Mouse (Mus musculus): ENCODE measurements around the gene Ctsl. TPM values are rescaled to one million over a fixed set of nuclear protein-coding genes. Genes with fewer than 3 reads are reported as not detected.
A peak's percentile ranks its signal among the peaks of the same experiment; 100 is the strongest.

Ctsl gene
- polyA plus RNA-seq, 1 experiment from 2014 or later = 169 TPM

DNA sequence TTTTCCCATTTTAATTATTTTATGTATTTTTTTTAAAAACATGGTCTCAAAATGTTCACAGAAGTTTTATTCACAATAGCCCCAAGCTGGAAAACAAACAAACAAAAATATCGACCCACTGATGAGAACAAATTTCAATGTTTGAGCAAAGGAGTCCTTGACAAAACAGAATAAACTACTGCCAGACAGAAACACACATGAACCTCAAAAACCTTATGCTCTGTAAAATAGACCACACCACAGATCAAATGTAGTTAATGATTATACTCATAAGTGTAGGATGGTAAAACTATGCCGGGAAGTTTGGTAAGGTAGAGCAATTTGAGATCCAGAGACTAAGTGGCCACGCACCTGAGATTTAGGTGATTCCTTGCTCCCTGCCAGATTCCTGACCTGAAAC is 37.6 kb downstream of the Ctsl start:
- Histone ChIP-seq H3K4me1 (replicated peaks) (no peaks in the 10 kb centered on the region), H3K36me3 (no peaks in the 10 kb centered on the region), H3K9ac (no peak overlapping the region), H3K27me3 (no peaks in the 10 kb centered on the region), H3K4me3 (no peak overlapping the region), H3K27ac (replicated peaks) (no peak overlapping the region), H3K4me2 (no peak overlapping the region), H3K9me3 (no peaks in the 10 kb centered on the region)
- 91% methylated on average over 3 of the region's 3 CpGs for WGBS
- ATAC-seq (ENCODE audit: low read depth) = no peak

GRCm38 (mm10) chr13:64332321-64332720 is 38.4 kb downstream of the Ctsl start:
- H3K4me1 ChIP-seq (replicated peaks) = no peaks in the 10 kb centered on the region
- H3K4me3 ChIP-seq = no peak overlapping the region
- no peak overlapping the region for H3K9ac ChIP-seq
- H3K9me3 ChIP-seq = no peaks in the 10 kb centered on the region
- no peak for ATAC-seq (ENCODE audit: low read depth)
- WGBS = 83% methylated on average over 6 of the region's 6 CpGs
- no peak overlapping the region for H3K27ac ChIP-seq (replicated peaks)
- H3K4me2 ChIP-seq = no peak overlapping the region
- H3K36me3 ChIP-seq = no peaks in the 10 kb centered on the region
- H3K27me3 ChIP-seq = no peaks in the 10 kb centered on the region

GRCm38 (mm10) chr13:64322561-64323281 is 48.0 kb downstream of the Ctsl start:
- Histone ChIP-seq H3K27me3 (no peaks in the 10 kb centered on the region), H3K4me1 (replicated peaks) (no peaks in the 10 kb centered on the region), H3K9ac (no peak overlapping the region), H3K27ac (replicated peaks) (no peak overlapping the region), H3K4me2 (no peak overlapping the region), H3K36me3 (no peaks in the 10 kb centered on the region), H3K9me3 (no peaks in the 10 kb centered on the region), H3K4me3 (no peak overlapping the region)
- 84% methylated on average over 8 of the region's 8 CpGs for WGBS
- ATAC-seq (ENCODE audit: low read depth) = no peak

DNA sequence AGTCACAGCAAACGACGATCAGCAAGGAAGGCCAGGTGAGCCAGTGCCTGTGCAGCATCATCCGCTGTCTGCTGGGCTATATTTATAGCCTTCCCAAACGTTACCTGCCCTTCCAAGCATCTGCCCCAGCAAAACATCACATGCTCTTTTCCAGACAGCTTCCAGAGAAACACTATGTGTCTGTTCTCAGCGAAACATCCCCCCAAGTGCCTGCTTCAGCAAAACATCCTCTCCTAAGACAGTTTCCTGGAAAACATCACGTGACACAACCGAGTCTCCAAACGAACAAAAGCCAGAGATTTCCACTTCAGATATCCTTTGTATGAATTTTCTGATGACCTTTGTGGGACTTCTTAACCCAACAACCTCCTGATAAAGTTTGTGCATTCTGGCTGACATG is 50.4 kb downstream of the Ctsl start:
- no peaks in the 10 kb centered on the region for H3K4me1 ChIP-seq (replicated peaks)
- H3K27me3 ChIP-seq = no peaks in the 10 kb centered on the region
- no peak overlapping the region for H3K9ac ChIP-seq
- WGBS = 87% methylated on average over 8 of the region's 8 CpGs
- H3K9me3 ChIP-seq = no peaks in the 10 kb centered on the region
- no peak overlapping the region for H3K4me2 ChIP-seq
- H3K36me3 ChIP-seq = no peaks in the 10 kb centered on the region
- no peak for ATAC-seq (ENCODE audit: low read depth)
- no peak overlapping the region for H3K4me3 ChIP-seq
- H3K27ac ChIP-seq (replicated peaks) = no peak overlapping the region

DNA sequence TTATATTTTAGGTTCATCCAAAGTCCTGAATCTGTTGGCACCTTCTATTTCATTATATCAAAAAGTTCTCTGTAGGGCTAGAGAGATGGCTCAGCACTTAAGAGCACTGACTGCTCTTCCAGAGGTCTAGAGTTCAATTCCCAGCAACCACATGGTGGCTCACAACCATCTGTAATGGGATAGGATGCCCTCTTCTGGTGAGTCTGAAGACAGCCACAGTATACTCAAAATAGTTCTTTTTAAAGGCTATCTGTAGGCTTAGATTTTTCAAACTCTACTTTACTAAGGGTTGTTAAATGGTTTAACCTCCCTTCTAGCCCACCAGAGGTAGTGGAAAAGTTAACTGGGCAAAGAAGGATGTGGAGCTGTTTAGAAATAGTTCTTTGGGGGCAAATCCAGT is 50.9 kb downstream of the Ctsl start:
- H3K4me2 ChIP-seq = no peak overlapping the region
- H3K4me1 ChIP-seq (replicated peaks) = no peaks in the 10 kb centered on the region
- H3K27me3 ChIP-seq = no peaks in the 10 kb centered on the region
- H3K27ac ChIP-seq (replicated peaks) = no peak overlapping the region
- no peak for ATAC-seq (ENCODE audit: low read depth)
- no peaks in the 10 kb centered on the region for H3K36me3 ChIP-seq
- H3K9me3 ChIP-seq = no peaks in the 10 kb centered on the region
- no peak overlapping the region for H3K4me3 ChIP-seq
- no peak overlapping the region for H3K9ac ChIP-seq

GRCm38 (mm10) chr13:64318355-64318754 is 52.3 kb downstream of the Ctsl start:
- 76% methylated on average over 2 of the region's 2 CpGs for WGBS

DNA sequence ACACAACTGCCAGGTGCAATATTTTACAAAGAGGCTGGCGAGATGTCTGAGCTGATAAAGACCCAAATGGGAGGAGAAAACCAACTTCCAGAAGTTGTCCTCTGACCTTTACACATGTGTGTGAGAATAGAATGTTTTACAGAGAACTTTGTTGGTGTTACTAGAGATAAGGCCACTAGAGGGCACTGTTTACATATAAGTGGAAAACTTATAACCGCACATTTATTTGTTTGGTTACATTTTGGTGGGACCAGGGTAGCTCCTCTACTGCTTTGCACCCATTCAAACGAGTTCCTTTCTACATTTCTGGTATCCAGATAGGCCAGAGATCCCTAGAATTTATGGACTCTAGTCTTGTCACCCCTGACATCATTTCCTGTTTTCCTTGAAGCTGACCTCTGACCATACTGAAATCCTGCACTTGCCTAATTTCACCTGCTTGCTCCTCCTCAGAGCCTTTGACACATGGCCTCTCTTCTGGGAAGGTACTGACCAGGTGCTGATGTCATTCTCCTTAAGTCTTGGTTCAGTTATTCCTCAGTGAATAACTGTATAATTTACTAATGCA is 55.1 kb downstream of the Ctsl start:
- Histone ChIP-seq H3K27ac (replicated peaks) (no peak overlapping the region), H3K4me3 (no peak overlapping the region), H3K27me3 (no peaks in the 10 kb centered on the region), H3K4me2 (no peak overlapping the region), H3K36me3 (no peaks in the 10 kb centered on the region), H3K9me3 (no peaks in the 10 kb centered on the region), H3K4me1 (replicated peaks) (peaks cover 11% of the 10 kb centered on the region), H3K9ac (no peak overlapping the region)
- WGBS = 0% methylated on average over 3 of the region's 3 CpGs
- no peak for ATAC-seq (ENCODE audit: low read depth)

More at GRCm38 (mm10) chr13:64318355-64318754, 52.3 kb downstream of the Ctsl start:
- H3K9ac ChIP-seq = no peak overlapping the region
- no peaks in the 10 kb centered on the region for H3K4me1 ChIP-seq (replicated peaks)
- no peak overlapping the region for H3K27ac ChIP-seq (replicated peaks)
- no peaks in the 10 kb centered on the region for H3K9me3 ChIP-seq
- H3K4me2 ChIP-seq = no peak overlapping the region
- H3K36me3 ChIP-seq = no peaks in the 10 kb centered on the region
- ATAC-seq (ENCODE audit: low read depth) = no peak
- H3K27me3 ChIP-seq = no peaks in the 10 kb centered on the region
- H3K4me3 ChIP-seq = no peak overlapping the region

GRCm38 (mm10) chr13:64314041-64314440 is 56.6 kb downstream of the Ctsl start:
- Histone ChIP-seq H3K36me3 (no peaks in the 10 kb centered on the region), H3K27me3 (no peaks in the 10 kb centered on the region), H3K9me3 (no peaks in the 10 kb centered on the region), H3K9ac (no peak overlapping the region), H3K4me3 (no peak overlapping the region), H3K4me2 (no peak overlapping the region), H3K27ac (replicated peaks) (no peak overlapping the region), H3K4me1 (replicated peaks) (peaks cover 11% of the 10 kb centered on the region)
- ATAC-seq (ENCODE audit: low read depth) = no peak
- 71% methylated on average over 3 of the region's 3 CpGs for WGBS

GRCm38 (mm10) chr13:64312916-64313289 is 57.8 kb downstream of the Ctsl start:
- no peaks in the 10 kb centered on the region for H3K36me3 ChIP-seq
- peaks cover 11% of the 10 kb centered on the region for H3K4me1 ChIP-seq (replicated peaks)
- H3K27me3 ChIP-seq = no peaks in the 10 kb centered on the region
- ATAC-seq (ENCODE audit: low read depth) = peak; percentile 59
- H3K4me3 ChIP-seq = peak overlapping the region; percentile 57
- no peak overlapping the region for H3K27ac ChIP-seq (replicated peaks)
- H3K9ac ChIP-seq = peak overlapping the region; percentile 70; the same call in 1 of the 2 replicates
- H3K4me2 ChIP-seq = peak overlapping the region; percentile 63
- WGBS = 0% methylated on average over 2 of the region's 2 CpGs
- H3K9me3 ChIP-seq = no peaks in the 10 kb centered on the region

- H3K9me3 ChIP-seq = no peaks in the 10 kb centered on the region
- under 1% methylated on average over 55 of the region's 74 CpGs for whole genome bisulfite sequencing
- H3K4me3 ChIP-seq = peak within 1 kb of the TSS; percentile 57
- H3K27me3 ChIP-seq = no peaks in the 10 kb centered on the region
- H3K27ac ChIP-seq (replicated peaks) = peak within 1 kb of the TSS; percentile 85
- H3K36me3 ChIP-seq = peaks cover 5% of the 10 kb centered on the region; the same call in 1 of the 2 replicates
- peak; percentile 93 for ATAC-seq (ENCODE audit: low read depth)
- H3K4me2 ChIP-seq = peak within 1 kb of the TSS; percentile 63
- H3K9ac ChIP-seq = peak within 1 kb of the TSS; percentile 70
- H3K4me1 ChIP-seq (replicated peaks) = peaks cover 11% of the 10 kb centered on the region
Measured at GRCm38 (mm10) chr13:64312024-64312915, 58.4 kb downstream of the Ctsl start, which contains the start of gene Aaed1. Gene Aaed1, minus strand, starts transcription at chr13:64312710.

DNA sequence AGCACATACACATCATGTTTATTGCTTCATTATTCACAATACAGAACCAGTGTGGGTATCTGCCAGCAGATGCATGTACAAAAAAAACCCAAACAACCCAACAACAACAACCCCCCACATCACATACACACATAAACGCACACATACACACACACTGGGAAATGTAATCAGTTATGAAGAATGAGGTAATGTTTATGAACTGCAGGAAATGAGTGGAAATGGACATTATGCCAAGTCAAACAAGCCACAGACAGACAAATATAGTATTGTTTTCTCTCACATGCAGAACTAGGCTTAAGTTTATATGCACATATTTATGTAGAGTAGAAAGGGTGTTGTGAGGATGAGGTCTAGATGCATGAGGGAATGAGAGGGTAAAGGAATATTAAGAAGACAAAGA is 59.4 kb downstream of the Ctsl start:
- Histone ChIP-seq H3K27ac (replicated peaks) (no peak overlapping the region), H3K4me2 (peak overlapping the region; percentile 63), H3K4me1 (replicated peaks) (peaks cover 11% of the 10 kb centered on the region), H3K9ac (peak overlapping the region; percentile 70; the same call in 1 of the 2 replicates), H3K36me3 (peaks cover 9% of the 10 kb centered on the region; the same call in 1 of the 2 replicates), H3K27me3 (no peaks in the 10 kb centered on the region), H3K9me3 (no peaks in the 10 kb centered on the region), H3K4me3 (peak overlapping the region; percentile 57; the same call in 1 of the 2 replicates)
- ATAC-seq (ENCODE audit: low read depth) = no peak
- WGBS = 89% methylated on average over 1 of the region's 1 CpGs

DNA sequence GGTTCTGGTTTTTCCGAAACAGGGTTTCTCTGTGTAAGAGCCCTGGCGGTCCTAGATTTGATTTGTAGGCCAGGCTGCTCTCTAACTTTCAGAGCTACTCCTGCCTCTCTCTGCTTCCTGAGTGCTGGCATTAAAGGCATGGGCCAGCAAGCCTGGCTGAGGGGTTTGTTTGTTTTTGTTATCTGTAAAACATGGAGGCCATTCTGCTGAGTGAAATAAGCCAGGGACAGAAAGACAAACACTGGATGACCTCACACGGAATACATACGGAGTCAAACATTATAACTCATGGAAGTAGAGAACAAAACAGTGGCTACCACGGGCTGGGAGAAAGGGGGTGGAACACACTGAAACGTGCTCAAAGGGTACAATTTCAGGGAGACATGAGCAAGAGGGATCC is 60.1 kb downstream of the Ctsl start:
- Histone ChIP-seq H3K4me2 (0 out of 2 replicates have a peak overlapping the region, but pooled peaks have one; percentile 63), H3K9me3 (no peaks in the 10 kb centered on the region), H3K27me3 (no peaks in the 10 kb centered on the region), H3K36me3 (peaks cover 9% of the 10 kb centered on the region; the same call in 1 of the 2 replicates), H3K27ac (replicated peaks) (no peak overlapping the region), H3K4me3 (no peak overlapping the region), H3K9ac (no peak overlapping the region), H3K4me1 (replicated peaks) (peaks cover 11% of the 10 kb centered on the region)
- WGBS = 81% methylated on average over 6 of the region's 6 CpGs
- no peak for ATAC-seq (ENCODE audit: low read depth)

Measured in neural tube, embryonic 13.5 days (tissue).